Comparison of ENCODE assay signal across 9 mouse cellular contexts in genomic region chr3:88540085-88540484, GRCm38 (mm10). TPM values are rescaled to one million over a fixed set of nuclear protein-coding genes. Genes with fewer than 3 reads are reported as not detected.
DNase-seq lines count a peak whose midpoint lies in the region.
"Had no signal": no experiment of that assay in that cellular context is flagged by ENCODE, and none has a peak within 500 bp of the region (broad histone marks: within the 10 kb centered on the region; RNA-seq: fewer than 3 reads in every experiment).

No protein-coding gene starts in this region.

- WGBS in heart, embryonic 10.5 days, result 47% methylated on average over 5 of the region's 5 CpGs
- WGBS in limb, embryonic 10.5 days, result 71% methylated on average over 5 of the region's 5 CpGs

- H3K27ac ChIP-seq in heart, embryonic 10.5 days, result peak overlapping the region; percentile 48; the same call in 1 of the 2 replicates
- H3K27ac ChIP-seq in limb, embryonic 10.5 days, result 0 out of 2 replicates have a peak overlapping the region, but pooled peaks have one; percentile 1

- no peaks in the 10 kb centered on the region for H3K9me3 ChIP-seq in heart, embryonic 10.5 days
- no peaks in the 10 kb centered on the region for H3K9me3 ChIP-seq in limb, embryonic 10.5 days (replicated peaks)

- DNase-seq in heart, embryonic 10.5 days (ENCODE audit: low spot score), result no peak
- no peak for DNase-seq in heart, adult 8-10 months (ENCODE audit: low spot score)
- DNase-seq in thymus, postnatal 0 days (ENCODE audit: low spot score), result peak; percentile 43
- DNase-seq in thymus, postnatal 10 days (ENCODE audit: low spot score in 2 of 2), result no peak
- DNase-seq in limb, embryonic 10.5 days (ENCODE audit: low spot score), result peak; percentile 37
- DNase-seq in left cerebral cortex, adult 8-10 months (ENCODE audit: low spot score in 2 of 2), result no peak
- DNase-seq in kidney, postnatal 36 days, result no peak
- DNase-seq in adrenal gland, postnatal 4 days (ENCODE audit: low spot score in 2 of 2), result no peak
- DNase-seq: lung, adult 2 months had no signal

- peaks cover 70% of the 10 kb centered on the region for H3K4me1 ChIP-seq in heart, embryonic 10.5 days
- peaks cover 66% of the 10 kb centered on the region for H3K4me1 ChIP-seq in limb, embryonic 10.5 days

- H3K27me3 ChIP-seq in heart, embryonic 10.5 days (ENCODE audit: insufficient read depth, poor library complexity, severe bottlenecking), result no peaks in the 10 kb centered on the region
- no peaks in the 10 kb centered on the region for H3K27me3 ChIP-seq in limb, embryonic 10.5 days (ENCODE audit: low read depth, poor library complexity, severe bottlenecking)

- peaks cover 45% of the 10 kb centered on the region for H3K36me3 ChIP-seq in heart, embryonic 10.5 days
- H3K36me3 ChIP-seq in limb, embryonic 10.5 days, result peaks cover 67% of the 10 kb centered on the region

- no peak overlapping the region for H3K4me3 ChIP-seq in heart, embryonic 10.5 days
- H3K4me3 ChIP-seq in limb, embryonic 10.5 days, result no peak overlapping the region

RNA-seq across cellular contexts. Expression of gene Mex3a, which starts 7.9 kb away (rescaled TPM):
- polyA plus RNA-seq in heart, embryonic 10.5 days (2016; fragmentation: Nextera tagmentation; extraction: Ambion mirVana), result 11.6 and 22.8 TPM in 2 replicates
- total RNA-seq in heart, adult 8-10 months (2022), result under 1 TPM; 0.28 to 0.44 (median 0.33) TPM
- 8.1 and 10.3 TPM in 2 replicates for polyA plus RNA-seq in thymus, postnatal 0 days (2015; fragmentation: Nextera tagmentation; extraction: Ambion mirVana)
- 28.9 and 34.8 TPM in 2 replicates for polyA plus RNA-seq in limb, embryonic 10.5 days (2016; fragmentation: Nextera tagmentation; extraction: Ambion mirVana)
- total RNA-seq in left cerebral cortex, adult 8-10 months (2022), result 1 to 10 TPM; 2.3 to 3.1 (median 2.6) TPM
- 10 to 100 TPM; 11.2 to 16.1 TPM for total RNA-seq in adrenal gland, postnatal 4 days (2021)

RNA-seq across cellular contexts. Expression of gene Rab25, which starts 8.0 kb away (rescaled TPM):
- polyA plus RNA-seq in heart, embryonic 10.5 days (2016; fragmentation: Nextera tagmentation; extraction: Ambion mirVana), result 1.1 and 1.6 TPM in 2 replicates
- not detected for total RNA-seq in heart, adult 8-10 months (2022)
- polyA plus RNA-seq in thymus, postnatal 0 days (2015; fragmentation: Nextera tagmentation; extraction: Ambion mirVana), result 2.7 and 3.5 TPM in 2 replicates
- 1.7 and 3.7 TPM in 2 replicates for polyA plus RNA-seq in limb, embryonic 10.5 days (2016; fragmentation: Nextera tagmentation; extraction: Ambion mirVana)
- total RNA-seq in left cerebral cortex, adult 8-10 months (2022), result not detected
- 1 to 10 TPM in 1 of 2 experiments, under 1 TPM in 1; 0.54 to 3.9 TPM for total RNA-seq in adrenal gland, postnatal 4 days (2021)

RNA-seq across cellular contexts. Expression of gene Lamtor2, which starts 12.8 kb away (rescaled TPM):
- polyA plus RNA-seq in heart, embryonic 10.5 days (2016; fragmentation: Nextera tagmentation; extraction: Ambion mirVana), result 154 and 190 TPM in 2 replicates
- total RNA-seq in heart, adult 8-10 months (2022), result 100 to 1,000 TPM; 104 to 116 (median 107) TPM
- polyA plus RNA-seq in thymus, postnatal 0 days (2015; fragmentation: Nextera tagmentation; extraction: Ambion mirVana), result 150 and 153 TPM in 2 replicates
- polyA plus RNA-seq in limb, embryonic 10.5 days (2016; fragmentation: Nextera tagmentation; extraction: Ambion mirVana), result 151 and 159 TPM in 2 replicates
- total RNA-seq in left cerebral cortex, adult 8-10 months (2022), result 100 to 1,000 TPM; 102 to 133 (median 110) TPM
- total RNA-seq in adrenal gland, postnatal 4 days (2021), result 100 to 1,000 TPM; 108 to 113 TPM

RNA-seq across cellular contexts. Expression of gene Ubqln4, which starts 13.5 kb away (rescaled TPM):
- 49.5 and 62.2 TPM in 2 replicates for polyA plus RNA-seq in heart, embryonic 10.5 days (2016; fragmentation: Nextera tagmentation; extraction: Ambion mirVana)
- 10 to 100 TPM; 68.8 to 90.5 (median 77.6) TPM for total RNA-seq in heart, adult 8-10 months (2022)
- polyA plus RNA-seq in thymus, postnatal 0 days (2015; fragmentation: Nextera tagmentation; extraction: Ambion mirVana), result 14.6 and 16.2 TPM in 2 replicates
- polyA plus RNA-seq in limb, embryonic 10.5 days (2016; fragmentation: Nextera tagmentation; extraction: Ambion mirVana), result 78.8 and 79.5 TPM in 2 replicates
- 100 to 1,000 TPM; 121 to 142 (median 129) TPM for total RNA-seq in left cerebral cortex, adult 8-10 months (2022)
- total RNA-seq in adrenal gland, postnatal 4 days (2021), result 10 to 100 TPM; 52.6 to 62.6 TPM

RNA-seq across cellular contexts. Expression of gene Lmna, which starts 30.3 kb away (rescaled TPM):
- 57.7 and 80.7 TPM in 2 replicates for polyA plus RNA-seq in heart, embryonic 10.5 days (2016; fragmentation: Nextera tagmentation; extraction: Ambion mirVana)
- 100 to 1,000 TPM; 112 to 127 (median 118) TPM for total RNA-seq in heart, adult 8-10 months (2022)
- 40.6 and 43.8 TPM in 2 replicates for polyA plus RNA-seq in thymus, postnatal 0 days (2015; fragmentation: Nextera tagmentation; extraction: Ambion mirVana)
- polyA plus RNA-seq in limb, embryonic 10.5 days (2016; fragmentation: Nextera tagmentation; extraction: Ambion mirVana), result 9.2 and 14.5 TPM in 2 replicates
- 10 to 100 TPM; 50.1 to 67.5 (median 60.3) TPM for total RNA-seq in left cerebral cortex, adult 8-10 months (2022)
- 100 to 1,000 TPM; 109 to 113 TPM for total RNA-seq in adrenal gland, postnatal 4 days (2021)

Comparison
In these comparisons a context has a peak if more than half of its experiments do, and no peak if none do; other contexts are left out.
1. DNase-seq: peak in thymus, postnatal 0 days (single experiment) and limb, embryonic 10.5 days (single experiment); none in heart, embryonic 10.5 days (single experiment), heart, adult 8-10 months (single experiment), thymus, postnatal 10 days (0 of 2), left cerebral cortex, adult 8-10 months (0 of 2), kidney, postnatal 36 days (0 of 2) and adrenal gland, postnatal 4 days (0 of 2).